Mouse (Mus musculus) embryonic facial prominence, embryonic 12.5 days (tissue): ENCODE measurements around the gene Nmnat2. TPM values are rescaled to one million over a fixed set of nuclear protein-coding genes. Genes with fewer than 3 reads are reported as not detected.

Experiments
- ATAC-seq: fragments of 200-750 bp; cut with Nextera tagmentation; 2 replicates; pipeline ENCODE4 v1.8.0; 2017; ENCODE audit not compliant: insufficient number of reproducible peaks, insufficient read depth, low FRiP score, low TSS enrichment
- H3K27ac ChIP-seq: fragments of 300-500 bp; sonication (generic); 2 replicates; pipeline ENCODE4 v1.5.1; 2016; ENCODE audit warnings: mild to moderate bottlenecking
- H3K27me3 ChIP-seq: fragments of 300-500 bp; sonication (generic); 2 replicates; pipeline ENCODE4 v1.6.1; 2016; ENCODE audit warnings: mild to moderate bottlenecking, moderate library complexity
- H3K36me3 ChIP-seq: fragments of 300-500 bp; sonication (generic); 2 replicates; pipeline ENCODE4 v1.6.1; 2016; ENCODE audit warnings: mild to moderate bottlenecking
- H3K4me1 ChIP-seq: fragments of 300-500 bp; sonication (generic); 2 replicates; pipeline ENCODE4 v1.6.1; 2016
- H3K4me2 ChIP-seq: fragments of 300-500 bp; sonication (generic); replicated peaks from 2 replicates; pipeline ENCODE4 v1.6.1; 2016; ENCODE audit warnings: mild to moderate bottlenecking, moderate library complexity
- H3K4me3 ChIP-seq: fragments of 300-500 bp; sonication (generic); 2 replicates; pipeline ENCODE4 v1.5.1; 2016; ENCODE audit warnings: mild to moderate bottlenecking
- H3K9ac ChIP-seq: fragments of 300-500 bp; sonication (generic); 2 replicates; pipeline ENCODE4 v1.6.1; 2016; ENCODE audit warnings: mild to moderate bottlenecking, moderate library complexity
- H3K9me3 ChIP-seq: fragments of 300-500 bp; sonication (generic); 2 replicates; pipeline ENCODE4 v1.6.1; 2016; ENCODE audit warnings: mild to moderate bottlenecking, moderate library complexity
- WGBS: fragments of 180-500 bp; shearing (Covaris S2); methylation state at CpG from one replicate; pipeline ENCODE4 v1.1.7; 2016; 5-methylcytosine and 5-hydroxymethylcytosine counted together
- polyA plus RNA-seq: library from polyadenylated mRNA; unstranded; fragments of >200 nt; fragmentation: Nextera tagmentation; extraction: Ambion mirVana; gene quantifications from 2 replicates; pipeline ENCODE4 v1.2.1, GENCODE M21; 2016

The Nmnat2 gene
- polyA plus RNA-seq, 1 experiment from 2014 or later = 4.3 TPM

- Histone ChIP-seq H3K4me3 (no peak overlapping the region), H3K9ac (no peak overlapping the region), H3K36me3 (no peaks in the 10 kb centered on the region), H3K27ac (no peak overlapping the region), H3K4me1 (peaks cover 9% of the 10 kb centered on the region), H3K4me2 (no peak overlapping the region), H3K27me3 (no peaks in the 10 kb centered on the region), H3K9me3 (no peaks in the 10 kb centered on the region)
- no peak for ATAC-seq
- 75% methylated on average over 5 of the region's 5 CpGs for WGBS
Observed at GRCm38 (mm10) chr1:153157021-153157623, 202.3 kb downstream of the Nmnat2 start.

GRCm38 (mm10) chr1:153159137-153159536 is 204.3 kb downstream of the Nmnat2 start:
- 91% methylated on average over 4 of the region's 4 CpGs for WGBS
- no peak for ATAC-seq

GRCm38 (mm10) chr1:153163831-153164230 is 209.0 kb downstream of the Nmnat2 start:
- H3K4me1 ChIP-seq = peaks cover 4% of the 10 kb centered on the region; the same call in 1 of the 2 replicates
- no peak overlapping the region for H3K9ac ChIP-seq
- no peak overlapping the region for H3K27ac ChIP-seq
- H3K9me3 ChIP-seq = no peaks in the 10 kb centered on the region
- no peak for ATAC-seq
- 49% methylated on average over 3 of the region's 3 CpGs for WGBS
- no peaks in the 10 kb centered on the region for H3K36me3 ChIP-seq
- no peaks in the 10 kb centered on the region for H3K27me3 ChIP-seq
- no peak overlapping the region for H3K4me3 ChIP-seq
- H3K4me2 ChIP-seq = no peak overlapping the region

More at GRCm38 (mm10) chr1:153159137-153159536, 204.3 kb downstream of the Nmnat2 start:
- Histone ChIP-seq H3K36me3 (no peaks in the 10 kb centered on the region), H3K4me2 (no peak overlapping the region), H3K27ac (no peak overlapping the region), H3K4me3 (no peak overlapping the region), H3K9ac (no peak overlapping the region), H3K27me3 (no peaks in the 10 kb centered on the region), H3K4me1 (peaks cover 4% of the 10 kb centered on the region; the same call in 1 of the 2 replicates), H3K9me3 (no peaks in the 10 kb centered on the region)

- no peak for ATAC-seq
- peaks cover 10% of the 10 kb centered on the region for H3K4me1 ChIP-seq
- H3K36me3 ChIP-seq = no peaks in the 10 kb centered on the region
- WGBS = 73% methylated on average over 5 of the region's 5 CpGs
- H3K9me3 ChIP-seq = no peaks in the 10 kb centered on the region
- no peak overlapping the region for H3K9ac ChIP-seq
- no peak overlapping the region for H3K4me3 ChIP-seq
- no peaks in the 10 kb centered on the region for H3K27me3 ChIP-seq
- H3K4me2 ChIP-seq = no peak overlapping the region
- H3K27ac ChIP-seq = no peak overlapping the region
Observed at GRCm38 (mm10) chr1:153168293-153168692, 213.5 kb downstream of the Nmnat2 start.

Other genes starting within 250 kb of the Nmnat2 start
- gene Apobec4, start 204.4 kb upstream of the Nmnat2 start, polyA plus RNA-seq = not detected in 2 replicates
- 27.6 and 28.9 TPM in 2 replicates for gene Rgl1, start 188.6 kb upstream of the Nmnat2 start, polyA plus RNA-seq
- 205 and 211 TPM in 2 replicates for gene Arpc5, start 188.5 kb upstream of the Nmnat2 start, polyA plus RNA-seq
- gene Ncf2, start 154.8 kb upstream of the Nmnat2 start, polyA plus RNA-seq = 2.4 and 3.7 TPM in 2 replicates
- gene Smg7, start 52.3 kb upstream of the Nmnat2 start, polyA plus RNA-seq = 32.2 and 33.2 TPM in 2 replicates
- 6.8 and 8.3 TPM in 2 replicates for gene Lamc2, start 231.5 kb downstream of the Nmnat2 start, polyA plus RNA-seq